Mouse (Mus musculus): ENCODE measurements at regions not wholly inside any gene's neighbourhood (a gene's known extent, or its start where the extent isn't known, plus 50 kb on each side); places are given as distances from the start of the nearest gene placed in this dataset.

- TF ChIP-seq CTCF (IDR thresholded peaks at IDR 0.05; ENCODE audit: low read depth, low read length) (no peak), GATA1 (IDR thresholded peaks at IDR 0.05; ENCODE audit: borderline replicate concordance, low read length) (no peak), TAL1 (conservative IDR thresholded peaks at IDR 0.05; ENCODE audit: low read depth, low read length) (no peak), POLR2AphosphoS5 (IDR thresholded peaks at IDR 0.05; ENCODE audit: insufficient replicate concordance, low read depth, low read length) (no peak), GATA2 (IDR thresholded peaks at IDR 0.05; ENCODE audit: borderline replicate concordance, low read depth, low read length) (no peak)
Measured at GRCm38 (mm10) chr1:80069141-80069540, 149.1 kb downstream of the Fam124b start.
